Mouse (Mus musculus) E14TG2a.4 (cell line): Measurements from ENCODE around the gene Rasgef1b.

Experiments
- CTCF ChIP-seq: conservative IDR thresholded peaks from 2 replicates; pipeline ENCODE4 v1.5.1; 2014; ENCODE audit warnings: low read length
- NANOG ChIP-seq: IDR thresholded peaks from 2 replicates; pipeline ENCODE4 v1.6.1; 2014; ENCODE audit warnings: borderline replicate concordance, low read length, mixed read lengths
- POU5F1 ChIP-seq: IDR thresholded peaks from 2 replicates; pipeline ENCODE4 v1.6.1; 2014; ENCODE audit warnings: low read length, borderline replicate concordance

DNA sequence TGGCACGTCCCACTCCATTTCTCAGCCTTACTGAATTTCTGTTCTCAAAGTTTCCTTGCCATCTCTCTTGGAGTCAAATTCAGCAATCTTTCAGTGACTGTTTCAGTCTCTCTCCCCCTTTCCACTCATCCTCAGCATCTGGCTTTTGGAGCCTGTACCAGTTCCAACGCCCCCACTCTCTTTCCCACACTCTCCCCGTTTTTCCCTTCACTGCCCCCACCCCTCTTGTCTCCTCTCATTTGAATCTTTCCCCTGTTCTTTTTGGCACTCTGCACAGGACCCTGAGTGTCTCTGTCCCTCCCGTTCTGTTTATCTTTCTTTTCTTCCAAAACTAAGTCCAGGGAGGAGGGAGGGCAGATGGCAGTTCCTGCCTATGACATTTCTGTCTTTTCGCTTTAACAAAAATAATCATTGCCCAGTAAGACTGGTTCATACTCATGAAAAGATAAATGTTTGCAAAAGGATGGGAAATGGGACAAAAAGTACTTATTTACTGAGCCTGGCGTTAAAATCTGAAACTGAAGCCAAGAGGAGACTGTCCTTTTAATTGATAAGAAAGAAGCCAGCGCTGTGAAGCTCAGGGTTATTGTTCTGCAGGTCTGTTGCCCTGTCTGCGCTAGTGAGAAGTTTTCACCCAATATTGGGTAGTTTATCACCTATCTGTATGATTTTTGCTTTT, 388.4 kb downstream of the Rasgef1b start:
- TF ChIP-seq CTCF (no peak), POU5F1 (no peak), NANOG (no peak)
